Mouse (Mus musculus): Measurements from ENCODE around the gene Pxdc1.

Gene Pxdc1

GRCm38 (mm10) chr13:34651474-34651991, 1.8 kb downstream of the Pxdc1 start:
- DNase-seq (ENCODE audit: low read depth, low spot score) = peak; percentile 35

- DNase-seq (ENCODE audit: low read depth, low spot score) = peak; percentile 15
Observed at GRCm38 (mm10) chr13:34650953-34651352, 2.3 kb downstream of the Pxdc1 start.

- DNase-seq (ENCODE audit: low read depth, low spot score) = peak; percentile 13
Observed at GRCm38 (mm10) chr13:34650371-34650770, 2.9 kb downstream of the Pxdc1 start.

- no peak for DNase-seq (ENCODE audit: low read depth, low spot score)
Observed at GRCm38 (mm10) chr13:34647751-34648150, 5.5 kb downstream of the Pxdc1 start.

- DNase-seq (ENCODE audit: low read depth, low spot score) = no peak
Observed at GRCm38 (mm10) chr13:34647221-34647620, 6.1 kb downstream of the Pxdc1 start.

- no peak for DNase-seq (ENCODE audit: low read depth, low spot score)
Observed at GRCm38 (mm10) chr13:34646240-34646750, 7.0 kb downstream of the Pxdc1 start.

- DNase-seq (ENCODE audit: low read depth, low spot score) = no peak
Observed at GRCm38 (mm10) chr13:34645519-34645918, 7.8 kb downstream of the Pxdc1 start.

GRCm38 (mm10) chr13:34644401-34644800, 8.9 kb downstream of the Pxdc1 start:
- peak; percentile 30 for DNase-seq (ENCODE audit: low read depth, low spot score)

- no peak for DNase-seq (ENCODE audit: low read depth, low spot score)
Observed at GRCm38 (mm10) chr13:34643926-34644325, 9.4 kb downstream of the Pxdc1 start.

GRCm38 (mm10) chr13:34642941-34643875, 10.1 kb downstream of the Pxdc1 start:
- peak; percentile 69 for DNase-seq (ENCODE audit: low read depth, low spot score)

GRCm38 (mm10) chr13:34641066-34641465, 12.2 kb downstream of the Pxdc1 start:
- no peak for DNase-seq (ENCODE audit: low read depth, low spot score)

GRCm38 (mm10) chr13:34635978-34636377, 17.3 kb downstream of the Pxdc1 start:
- peak; percentile 63 for DNase-seq (ENCODE audit: low read depth, low spot score)

- no peak for DNase-seq (ENCODE audit: low read depth, low spot score)
Observed at GRCm38 (mm10) chr13:34630319-34630718, 23.0 kb downstream of the Pxdc1 start.

- DNase-seq (ENCODE audit: low read depth, low spot score) = no peak
Observed at GRCm38 (mm10) chr13:34629741-34630140, 23.5 kb downstream of the Pxdc1 start.

GRCm38 (mm10) chr13:34627446-34627845, 25.8 kb downstream of the Pxdc1 start:
- peak; percentile 47 for DNase-seq (ENCODE audit: low read depth, low spot score)

GRCm38 (mm10) chr13:34624414-34624813, 28.9 kb downstream of the Pxdc1 start:
- no peak for DNase-seq (ENCODE audit: low read depth, low spot score)

GRCm38 (mm10) chr13:34612402-34612801, 40.9 kb downstream of the Pxdc1 start:
- DNase-seq (ENCODE audit: low read depth, low spot score) = no peak

- peak; percentile 79 for DNase-seq (ENCODE audit: low read depth, low spot score)
Observed at GRCm38 (mm10) chr13:34609711-34610110, 43.6 kb downstream of the Pxdc1 start.

GRCm38 (mm10) chr13:34607079-34607478, 46.2 kb downstream of the Pxdc1 start:
- DNase-seq (ENCODE audit: low read depth, low spot score) = no peak

GRCm38 (mm10) chr13:34605884-34606283, 47.4 kb downstream of the Pxdc1 start:
- no peak for DNase-seq (ENCODE audit: low read depth, low spot score)

GRCm38 (mm10) chr13:34605206-34605605, 48.1 kb downstream of the Pxdc1 start:
- DNase-seq (ENCODE audit: low read depth, low spot score) = no peak

- no peak for DNase-seq (ENCODE audit: low read depth, low spot score)
Observed at GRCm38 (mm10) chr13:34604406-34604805, 48.9 kb downstream of the Pxdc1 start.

GRCm38 (mm10) chr13:34602757-34603156, 50.5 kb downstream of the Pxdc1 start:
- no peak for DNase-seq (ENCODE audit: low read depth, low spot score)
